Mouse (Mus musculus): ENCODE results near the gene Podxl. TPM values are rescaled to one million over a fixed set of nuclear protein-coding genes. Genes with fewer than 3 reads are reported as not detected.
A peak's percentile ranks its signal among the peaks of the same experiment; 100 is the strongest.

Podxl gene
- total and polyA plus RNA-seq, 2 experiments from 2014 or later, result 6.4 to 15.7 TPM

DNA sequence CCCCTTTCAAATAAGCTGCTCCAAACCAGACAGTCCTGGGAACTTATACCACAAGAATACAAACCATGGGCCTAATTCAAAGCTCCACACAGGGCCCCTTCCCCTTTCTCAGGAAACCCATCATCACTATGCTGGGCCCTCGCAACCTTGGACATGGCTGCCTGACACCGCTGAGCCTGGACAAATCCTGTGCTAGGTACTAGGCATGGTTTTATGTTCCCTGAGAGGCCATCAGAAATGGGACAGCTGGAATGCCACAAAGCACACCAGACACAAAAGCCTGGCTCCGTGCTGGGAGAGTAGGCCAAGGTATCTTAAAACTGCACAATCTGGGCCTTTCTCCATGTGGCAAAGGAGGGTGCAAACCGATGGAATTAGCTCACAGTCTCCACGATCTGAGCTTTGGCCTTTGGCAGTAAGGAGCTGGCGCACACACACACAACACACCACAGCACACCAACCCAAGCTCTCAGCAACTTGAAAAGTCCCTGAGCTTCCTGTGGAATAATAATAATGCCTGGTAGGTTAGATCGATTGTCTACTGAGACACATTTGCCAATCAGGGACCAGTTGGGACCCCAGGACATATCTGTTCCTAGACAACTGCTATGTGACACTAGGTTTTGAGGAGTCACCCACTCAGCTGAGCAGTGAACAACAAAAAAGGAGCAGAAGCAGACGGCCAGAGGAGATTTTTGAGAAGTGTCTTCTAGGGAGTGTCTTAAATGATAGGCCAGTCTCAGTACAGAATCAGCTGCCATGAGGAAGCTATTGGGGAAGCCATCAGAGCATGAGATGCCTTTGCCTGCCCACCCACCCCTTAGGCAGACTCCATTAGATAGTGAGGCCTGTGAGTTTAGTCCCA, 42.1 kb downstream of the Podxl start:
- H3K4me3 ChIP-seq (ENCODE audit: low read length), result no peak overlapping the region
- no peak overlapping the region for H3K4me2 ChIP-seq (ENCODE audit: low read depth, low read length)
- ATAC-seq (no peak), DNase-seq (ENCODE audit: low spot score) (no peak)
- no peaks in the 10 kb centered on the region for H3K27me3 ChIP-seq (ENCODE audit: insufficient read depth, low read length)
- peak overlapping the region; percentile 60 for H3K27ac ChIP-seq
- 0 out of 2 replicates have a peak, but pooled peaks cover 5% of the 10 kb centered on the region for H3K36me3 ChIP-seq (ENCODE audit: insufficient read depth, low read length)
- no peak overlapping the region for H3K9ac ChIP-seq (replicated peaks; ENCODE audit: low read length)
- peaks cover 9% of the 10 kb centered on the region; the same call in 1 of the 2 replicates for H3K4me1 ChIP-seq (ENCODE audit: insufficient read depth, low read length)
- no peaks in the 10 kb centered on the region for H3K9me3 ChIP-seq (ENCODE audit: low read length)
- TF ChIP-seq CTCF (IDR thresholded peaks at IDR 0.05; ENCODE audit: low read depth), result no peak
- WGBS, result 71% methylated on average over 8 of the region's 8 CpGs

DNA sequence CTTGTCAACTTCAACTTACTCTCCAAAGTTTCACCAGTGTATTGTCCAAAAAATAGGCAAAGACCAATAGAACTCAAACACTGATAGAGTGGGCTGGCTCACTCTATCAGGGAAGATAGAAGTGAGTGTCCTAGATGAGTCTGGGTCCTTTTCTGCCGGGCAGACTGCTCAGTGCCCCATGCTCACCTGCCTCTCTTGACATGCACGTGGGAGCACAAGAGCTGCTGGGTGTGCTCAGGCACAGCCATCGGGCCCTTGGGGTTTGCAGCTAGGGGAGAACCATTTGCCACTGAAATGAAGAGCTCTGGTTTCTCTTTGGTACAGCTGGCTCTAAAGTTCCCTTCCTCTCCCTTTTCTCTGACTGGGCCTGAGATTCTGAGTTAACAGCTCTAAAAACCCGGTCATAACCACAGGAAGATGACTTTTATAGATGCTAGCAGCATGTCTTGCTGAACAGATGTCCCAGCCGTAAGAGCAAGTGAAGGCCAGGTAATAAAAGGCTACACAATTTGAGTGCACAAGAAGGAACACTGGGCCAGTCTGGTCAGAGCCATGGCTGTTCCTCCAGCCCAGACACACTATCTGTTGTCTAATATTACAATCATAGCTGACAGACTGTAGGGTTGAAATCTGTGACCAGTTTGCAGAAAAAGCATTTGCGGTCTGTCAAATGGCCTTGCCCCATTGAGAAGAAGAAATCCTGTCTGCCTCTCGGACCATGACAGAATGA, 43.1 kb downstream of the Podxl start:
- Histone ChIP-seq H3K27me3 (ENCODE audit: insufficient read depth, low read length) (no peaks in the 10 kb centered on the region), H3K9me3 (ENCODE audit: low read length) (no peaks in the 10 kb centered on the region), H3K4me2 (ENCODE audit: low read depth, low read length) (no peak overlapping the region), H3K4me1 (ENCODE audit: insufficient read depth, low read length) (peaks cover 9% of the 10 kb centered on the region; the same call in 1 of the 2 replicates), H3K27ac (peak overlapping the region; percentile 60), H3K9ac (replicated peaks; ENCODE audit: low read length) (no peak overlapping the region), H3K4me3 (ENCODE audit: low read length) (no peak overlapping the region), H3K36me3 (ENCODE audit: insufficient read depth, low read length) (0 out of 2 replicates have a peak, but pooled peaks cover 5% of the 10 kb centered on the region)
- DNase-seq (ENCODE audit: low spot score) (peak; percentile 31), ATAC-seq (no peak)
- WGBS, result 57% methylated on average over 7 of the region's 7 CpGs
- TF ChIP-seq CTCF (IDR thresholded peaks at IDR 0.05; ENCODE audit: low read depth), result no peak

DNA sequence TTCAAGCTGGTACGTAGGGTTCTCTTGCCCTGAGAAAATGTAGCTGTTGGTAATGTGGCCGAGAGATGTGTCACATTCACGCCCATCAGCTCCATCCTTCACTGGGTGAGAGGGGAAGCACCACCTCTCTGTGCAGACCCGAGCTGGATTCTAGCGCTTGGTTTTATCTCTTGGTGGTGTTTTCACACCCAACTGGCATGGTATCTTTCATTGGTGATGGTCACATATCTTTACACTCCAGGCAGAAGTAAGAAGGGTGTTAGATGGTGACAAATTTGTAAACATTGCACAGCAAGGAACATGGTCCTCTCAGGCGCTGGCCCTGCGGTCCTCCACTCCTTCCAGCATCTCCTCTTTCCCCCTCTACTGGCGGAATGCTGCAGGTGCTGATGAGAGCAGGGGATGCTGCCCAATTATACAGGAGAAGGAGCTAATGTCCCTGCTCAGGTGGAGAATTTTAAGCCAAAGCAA, 44.7 kb downstream of the Podxl start:
- peak; percentile 75 for TF ChIP-seq CTCF (IDR thresholded peaks at IDR 0.05; ENCODE audit: low read depth)
- Histone ChIP-seq H3K9me3 (ENCODE audit: low read length) (no peaks in the 10 kb centered on the region), H3K4me2 (ENCODE audit: low read depth, low read length) (no peak overlapping the region), H3K36me3 (ENCODE audit: insufficient read depth, low read length) (0 out of 2 replicates have a peak, but pooled peaks cover under 1% of the 10 kb centered on the region), H3K9ac (replicated peaks; ENCODE audit: low read length) (no peak overlapping the region), H3K4me3 (ENCODE audit: low read length) (no peak overlapping the region), H3K4me1 (ENCODE audit: insufficient read depth, low read length) (peaks cover 9% of the 10 kb centered on the region; the same call in 1 of the 2 replicates), H3K27ac (no peak overlapping the region), H3K27me3 (ENCODE audit: insufficient read depth, low read length) (no peaks in the 10 kb centered on the region)
- DNase-seq (ENCODE audit: low spot score), result peak; percentile 67
- 69% methylated on average over 8 of the region's 8 CpGs for WGBS
- ATAC-seq, result peak; percentile 60; the same call in 1 of the 2 replicates

DNA sequence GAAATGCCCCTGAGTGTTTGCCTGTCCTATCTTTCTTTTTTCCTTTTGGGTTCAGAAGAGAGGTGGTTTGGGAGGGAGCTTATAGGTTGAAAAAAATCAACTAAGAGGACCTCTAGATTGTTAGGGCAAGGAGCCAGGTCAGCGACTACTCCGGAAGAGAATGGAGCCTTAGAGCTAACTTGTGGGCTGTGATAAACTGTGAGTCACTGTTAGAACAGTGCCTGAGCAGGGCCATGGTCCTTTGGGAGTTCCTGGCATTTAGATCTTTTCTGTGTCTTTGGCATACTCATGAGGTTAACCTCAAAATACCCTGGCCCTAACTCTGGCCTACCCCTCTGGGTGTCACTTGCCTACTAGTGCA, 45.5 kb downstream of the Podxl start:
- peaks cover 12% of the 10 kb centered on the region for H3K4me1 ChIP-seq (ENCODE audit: insufficient read depth, low read length)
- TF ChIP-seq CTCF (IDR thresholded peaks at IDR 0.05; ENCODE audit: low read depth), result no peak
- ATAC-seq (no peak), DNase-seq (ENCODE audit: low spot score) (no peak)
- H3K4me2 ChIP-seq (ENCODE audit: low read depth, low read length), result no peak overlapping the region
- H3K36me3 ChIP-seq (ENCODE audit: insufficient read depth, low read length), result no peaks in the 10 kb centered on the region
- no peaks in the 10 kb centered on the region for H3K9me3 ChIP-seq (ENCODE audit: low read length)
- 76% methylated on average over 2 of the region's 2 CpGs for WGBS
- H3K27me3 ChIP-seq (ENCODE audit: insufficient read depth, low read length), result no peaks in the 10 kb centered on the region
- H3K4me3 ChIP-seq (ENCODE audit: low read length), result no peak overlapping the region
- H3K9ac ChIP-seq (replicated peaks; ENCODE audit: low read length), result no peak overlapping the region
- peak overlapping the region; percentile 51; the same call in 1 of the 2 replicates for H3K27ac ChIP-seq

DNA sequence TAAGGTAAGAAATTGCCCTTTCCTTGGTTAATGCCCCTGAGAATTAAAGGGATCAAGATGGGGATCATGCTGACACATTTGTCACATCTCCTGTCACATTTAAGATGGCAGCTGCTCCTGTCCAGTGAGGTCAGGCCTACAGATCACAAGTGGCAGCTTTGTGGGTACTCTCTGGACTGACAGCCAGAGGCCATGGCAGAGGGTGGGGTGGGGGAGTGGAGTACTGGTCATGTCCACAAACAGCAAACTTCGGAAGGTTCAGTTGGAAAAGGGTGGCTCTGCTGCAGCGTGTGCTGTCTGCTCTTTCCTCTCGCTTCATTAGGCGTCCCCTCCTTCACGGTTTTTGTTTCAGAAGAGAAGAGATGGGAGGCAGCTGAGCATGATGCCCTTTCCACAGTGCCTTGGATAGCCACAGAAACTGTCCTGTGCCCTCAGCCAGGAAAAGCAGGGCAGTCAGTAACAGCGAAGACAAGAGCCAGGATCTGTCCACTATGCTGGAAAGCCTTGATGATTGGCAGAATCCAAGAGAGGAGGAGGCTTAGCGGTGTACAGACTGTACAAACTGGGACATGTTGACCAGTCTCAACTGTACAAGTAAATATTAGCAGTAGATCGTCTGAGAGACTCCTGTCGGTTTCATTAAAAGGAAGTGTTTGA, 46.0 kb downstream of the Podxl start:
- 44% methylated on average over 9 of the region's 9 CpGs for WGBS
- DNase-seq (ENCODE audit: low spot score) (no peak), ATAC-seq (peak; percentile 48)
- no peak overlapping the region for H3K9ac ChIP-seq (replicated peaks; ENCODE audit: low read length)
- no peak overlapping the region for H3K4me2 ChIP-seq (ENCODE audit: low read depth, low read length)
- peaks cover 12% of the 10 kb centered on the region for H3K4me1 ChIP-seq (ENCODE audit: insufficient read depth, low read length)
- TF ChIP-seq CTCF (IDR thresholded peaks at IDR 0.05; ENCODE audit: low read depth), result no peak
- no peaks in the 10 kb centered on the region for H3K36me3 ChIP-seq (ENCODE audit: insufficient read depth, low read length)
- peak overlapping the region; percentile 51 for H3K27ac ChIP-seq
- H3K9me3 ChIP-seq (ENCODE audit: low read length), result no peaks in the 10 kb centered on the region
- no peaks in the 10 kb centered on the region for H3K27me3 ChIP-seq (ENCODE audit: insufficient read depth, low read length)
- H3K4me3 ChIP-seq (ENCODE audit: low read length), result no peak overlapping the region

DNA sequence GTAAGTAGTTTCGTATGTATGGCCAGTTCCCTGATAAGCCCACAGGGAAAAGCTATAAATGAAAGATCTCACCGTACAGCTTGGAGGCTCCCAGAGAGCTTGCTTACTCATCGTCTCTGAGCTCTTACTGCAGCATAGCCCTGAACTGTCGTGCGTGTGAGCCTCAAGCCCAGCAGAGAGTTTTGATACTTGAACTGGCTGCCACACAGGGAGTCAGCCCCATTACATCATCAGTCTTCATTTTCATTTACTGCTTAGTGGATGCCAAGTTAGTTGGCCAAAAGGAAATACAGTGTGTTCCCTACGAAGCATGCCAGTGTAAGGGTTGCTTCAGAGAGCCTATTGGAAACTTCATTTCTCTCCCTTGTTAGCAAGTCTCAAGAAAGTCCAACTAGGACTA, 50.1 kb downstream of the Podxl start:
- no peak overlapping the region for H3K27ac ChIP-seq
- H3K9me3 ChIP-seq (ENCODE audit: low read length), result no peaks in the 10 kb centered on the region
- ATAC-seq (peak; percentile 56), DNase-seq (ENCODE audit: low spot score) (no peak)
- no peaks in the 10 kb centered on the region for H3K27me3 ChIP-seq (ENCODE audit: insufficient read depth, low read length)
- peaks cover 8% of the 10 kb centered on the region for H3K4me1 ChIP-seq (ENCODE audit: insufficient read depth, low read length)
- no peak overlapping the region for H3K9ac ChIP-seq (replicated peaks; ENCODE audit: low read length)
- WGBS, result 52% methylated on average over 6 of the region's 6 CpGs
- no peak for TF ChIP-seq CTCF (IDR thresholded peaks at IDR 0.05; ENCODE audit: low read depth)
- H3K4me2 ChIP-seq (ENCODE audit: low read depth, low read length), result no peak overlapping the region
- no peak overlapping the region for H3K4me3 ChIP-seq (ENCODE audit: low read length)
- no peaks in the 10 kb centered on the region for H3K36me3 ChIP-seq (ENCODE audit: insufficient read depth, low read length)
